Mouse (Mus musculus): ENCODE results near the gene Olfr148. TPM values are rescaled to one million over a fixed set of nuclear protein-coding genes. Genes with fewer than 3 reads are reported as not detected.

Gene Olfr148
- not detected for total RNA-seq (2021)

- DNase-seq, result no peak
Measured at GRCm38 (mm10) chr9:39610355-39610754, at the start of gene Olfr148. TSS of gene Olfr148 (plus strand) at chr9:39610655.

- DNase-seq, result no peak
Measured at GRCm38 (mm10) chr9:39575469-39575868, 35.0 kb upstream of the Olfr148 start, which contains the start of gene Olfr959. TSS of gene Olfr959 (minus strand) at chr9:39575569.

- DNase-seq, result peak; percentile 16
Measured at GRCm38 (mm10) chr9:39577050-39577449, 33.4 kb upstream of the Olfr148 start.

- no peak for DNase-seq
Measured at GRCm38 (mm10) chr9:39602536-39603332, 7.7 kb upstream of the Olfr148 start.

- DNase-seq, result peak; percentile 29
Measured at GRCm38 (mm10) chr9:39603333-39603845, 7.1 kb upstream of the Olfr148 start.

GRCm38 (mm10) chr9:39603999-39604453, 6.4 kb upstream of the Olfr148 start, which contains the start of gene AW551984:
TSS of gene AW551984 (minus strand) at chr9:39604403.
- DNase-seq, result peak; percentile 9

GRCm38 (mm10) chr9:39608497-39608896, 2.0 kb upstream of the Olfr148 start:
- DNase-seq, result no peak

GRCm38 (mm10) chr9:39611953-39612352, 1.5 kb downstream of the Olfr148 start:
- DNase-seq, result peak; percentile 22

GRCm38 (mm10) chr9:39621073-39621472, 10.6 kb downstream of the Olfr148 start, which contains the start of gene Olfr960:
TSS of gene Olfr960 (plus strand) at chr9:39621373.
- no peak for DNase-seq

- no peak for DNase-seq
Measured at GRCm38 (mm10) chr9:39623783-39624182, 13.3 kb downstream of the Olfr148 start.

- no peak for DNase-seq
Measured at GRCm38 (mm10) chr9:39624711-39625110, 14.3 kb downstream of the Olfr148 start.

- DNase-seq, result no peak
Measured at GRCm38 (mm10) chr9:39629069-39629468, 18.6 kb downstream of the Olfr148 start.

GRCm38 (mm10) chr9:39633913-39634594, 23.6 kb downstream of the Olfr148 start:
- DNase-seq, result no peak

GRCm38 (mm10) chr9:39644785-39645184, 34.3 kb downstream of the Olfr148 start, which contains the start of gene Olfr961:
TSS of gene Olfr961 (plus strand) at chr9:39645085.
- no peak for DNase-seq

GRCm38 (mm10) chr9:39647382-39647781, 36.9 kb downstream of the Olfr148 start:
- no peak for DNase-seq

- DNase-seq, result no peak
Measured at GRCm38 (mm10) chr9:39654756-39655396, 44.4 kb downstream of the Olfr148 start.

Other genes with a start within 250 kb of the Olfr148 start
- not detected for gene Olfr951, start 223.2 kb upstream of the Olfr148 start, total RNA-seq (2021)
- gene Olfr952, start 183.5 kb upstream of the Olfr148 start, total RNA-seq (2021), result not detected
- not detected for gene Olfr954, start 154.0 kb upstream of the Olfr148 start, total RNA-seq (2021)
- gene Olfr955, start 138.7 kb upstream of the Olfr148 start, total RNA-seq (2021), result not detected
- gene Olfr44, start 116.7 kb upstream of the Olfr148 start, total RNA-seq (2021), result not detected
- not detected for gene Olfr957, start 94.8 kb upstream of the Olfr148 start, total RNA-seq (2021)
- gene Olfr958, start 56.6 kb upstream of the Olfr148 start, total RNA-seq (2021), result not detected
- not detected for gene Olfr959, start 35.1 kb upstream of the Olfr148 start, total RNA-seq (2021)
- gene AW551984, start 6.3 kb upstream of the Olfr148 start, total RNA-seq (2021), result 1 to 10 TPM; 7.8 to 8.0 TPM
- gene Olfr960, start 10.7 kb downstream of the Olfr148 start, total RNA-seq (2021), result not detected
- not detected for gene Olfr961, start 34.4 kb downstream of the Olfr148 start, total RNA-seq (2021)
- not detected for gene Olfr963, start 56.5 kb downstream of the Olfr148 start, total RNA-seq (2021)
- gene Olfr149, start 96.5 kb downstream of the Olfr148 start, total RNA-seq (2021), result not detected
- not detected for gene Olfr965, start 100.7 kb downstream of the Olfr148 start, total RNA-seq (2021)
- gene Olfr150, start 120.3 kb downstream of the Olfr148 start, total RNA-seq (2021), result not detected
- gene Olfr967, start 135.6 kb downstream of the Olfr148 start, total RNA-seq (2021), result not detected
- not detected for gene Olfr968, start 172.6 kb downstream of the Olfr148 start, total RNA-seq (2021)
- gene Olfr969, start 180.3 kb downstream of the Olfr148 start, total RNA-seq (2021), result not detected
- gene Olfr970, start 198.2 kb downstream of the Olfr148 start, total RNA-seq (2021), result not detected
- gene Olfr971, start 226.2 kb downstream of the Olfr148 start, total RNA-seq (2021), result not detected

Measured in heart, postnatal 4 days (tissue).